In the genomic region with DNA sequence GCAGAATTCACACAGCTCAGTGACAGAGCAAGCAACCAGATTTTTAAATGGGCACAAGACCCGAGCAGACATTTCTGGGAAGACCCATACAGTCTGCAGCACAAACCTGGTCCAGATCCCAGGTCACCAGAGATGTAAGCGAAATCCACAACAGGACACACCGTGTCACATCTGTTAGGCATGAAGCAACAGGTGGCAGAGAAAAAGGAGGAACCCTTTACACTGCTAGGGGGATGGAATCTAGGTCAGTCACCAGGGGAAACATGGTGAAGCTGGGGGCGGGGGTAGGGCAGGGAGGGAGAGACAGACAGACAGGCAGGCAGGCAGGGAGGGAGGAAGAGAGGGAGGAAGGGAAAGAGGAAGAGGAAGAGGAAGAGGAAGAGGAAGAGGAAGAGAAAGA, we compare ENCODE assay signal across 12 mouse cellular contexts.
"Had no signal": no experiment of that assay in that cellular context is flagged by ENCODE, and none has a peak within 500 bp of the region (broad histone marks: within the 10 kb centered on the region; RNA-seq: fewer than 3 reads in every experiment).

No protein-coding gene starts in this region.

- H3K9ac ChIP-seq: limb, embryonic 13.5 days; liver, embryonic 13.5 days; midbrain, embryonic 13.5 days; neural tube, embryonic 12.5 days; stomach, embryonic 15.5 days had no signal

- H3K27me3 ChIP-seq: limb, embryonic 13.5 days; liver, embryonic 13.5 days; midbrain, embryonic 13.5 days; neural tube, embryonic 12.5 days; stomach, embryonic 15.5 days had no signal

- H3K4me2 ChIP-seq: limb, embryonic 13.5 days; liver, embryonic 13.5 days; midbrain, embryonic 13.5 days; neural tube, embryonic 12.5 days; stomach, embryonic 15.5 days had no signal

- H3K27ac ChIP-seq: limb, embryonic 13.5 days; midbrain, embryonic 13.5 days; neural tube, embryonic 12.5 days; stomach, embryonic 15.5 days had no signal

- DNase-seq: kidney, adult 11 months; left cerebral cortex, postnatal 4 days; liver, embryonic 13.5 days; lung, adult 18-20 months; right cerebral cortex, postnatal 14 days had no signal

- H3K4me1 ChIP-seq: neural tube, embryonic 12.5 days had no signal

- H3K9me3 ChIP-seq: limb, embryonic 13.5 days; liver, embryonic 13.5 days; midbrain, embryonic 13.5 days; neural tube, embryonic 12.5 days; stomach, embryonic 15.5 days had no signal

- H3K36me3 ChIP-seq: limb, embryonic 13.5 days; midbrain, embryonic 13.5 days; neural tube, embryonic 12.5 days; stomach, embryonic 15.5 days had no signal

- H3K4me3 ChIP-seq: limb, embryonic 13.5 days; liver, embryonic 13.5 days; midbrain, embryonic 13.5 days; myocyte; neural tube, embryonic 12.5 days; stomach, embryonic 15.5 days had no signal

- ATAC-seq: hindbrain, embryonic 16.5 days; inflammation-experienced regulatory T-cells, adult 6 months; midbrain, embryonic 13.5 days had no signal
